Mouse (Mus musculus) hindbrain, embryonic 15.5 days (tissue): ENCODE data around the gene Nfkbib. TPM values are rescaled to one million over a fixed set of nuclear protein-coding genes. Genes with fewer than 3 reads are reported as not detected.

ENCODE experiments used
- ATAC-seq: fragments of 200-750 bp; cut with Nextera tagmentation; 2 replicates; pipeline ENCODE4 v1.8.0; 2017; ENCODE audit warnings: low read depth, moderate number of reproducible peaks, moderate TSS enrichment; ENCODE audit not compliant: low FRiP score
- H3K27ac ChIP-seq: fragments of 300-500 bp; sonication (generic); replicated peaks from 2 replicates; pipeline ENCODE4 v1.5.1; 2015; ENCODE audit warnings: mild to moderate bottlenecking, inconsistent platforms
- H3K27me3 ChIP-seq: fragments of 300-500 bp; sonication (generic); 2 replicates; pipeline ENCODE4 v1.6.1; 2015; ENCODE audit warnings: control low read depth, inconsistent platforms
- H3K36me3 ChIP-seq: fragments of 300-500 bp; sonication (generic); 2 replicates; pipeline ENCODE4 v1.6.1; 2015; ENCODE audit warnings: control low read depth, inconsistent platforms
- H3K4me1 ChIP-seq: fragments of 300-500 bp; sonication (generic); replicated peaks from 2 replicates; pipeline ENCODE4 v1.6.1; 2015; ENCODE audit warnings: control low read depth, inconsistent platforms
- H3K4me2 ChIP-seq: fragments of 300-500 bp; sonication (generic); 2 replicates; pipeline ENCODE4 v1.6.1; 2015; ENCODE audit warnings: moderate library complexity, mild to moderate bottlenecking, inconsistent platforms
- H3K4me3 ChIP-seq: fragments of 300-500 bp; sonication (generic); 2 replicates; pipeline ENCODE4 v1.5.1; 2015; ENCODE audit warnings: mild to moderate bottlenecking, inconsistent platforms
- H3K9ac ChIP-seq: fragments of 300-500 bp; sonication (generic); 2 replicates; pipeline ENCODE4 v1.6.1; 2015; ENCODE audit warnings: inconsistent platforms
- H3K9me3 ChIP-seq: fragments of 300-500 bp; sonication (generic); 2 replicates; pipeline ENCODE4 v1.6.1; 2016; ENCODE audit warnings: control low read depth, inconsistent platforms
- WGBS: fragments of 180-500 bp; shearing (Covaris S2); methylation state at CpG from one replicate; pipeline ENCODE4 v1.1.7; 2015; 5-methylcytosine and 5-hydroxymethylcytosine counted together
- polyA plus RNA-seq: library from polyadenylated mRNA; unstranded; fragments of >200 nt; fragmentation: Nextera tagmentation; extraction: Ambion mirVana; gene quantifications from 2 replicates; pipeline ENCODE4 v1.2.1, GENCODE M21; 2015

Gene Nfkbib
- polyA plus RNA-seq, result 66.3 and 69.0 TPM in 2 replicates

GRCm38 (mm10) chr7:28767462-28767965, at the start of gene Nfkbib:
Gene Nfkbib, minus strand, starts transcription at chr7:28767512.
- no peak within 1 kb of the TSS for H3K27ac ChIP-seq
- peak within 1 kb of the TSS; percentile 58 for H3K4me3 ChIP-seq
- no peaks in the 10 kb centered on the region for H3K9me3 ChIP-seq
- H3K4me2 ChIP-seq, result peak within 1 kb of the TSS; percentile 68
- no peaks in the 10 kb centered on the region for H3K36me3 ChIP-seq
- H3K27me3 ChIP-seq, result no peaks in the 10 kb centered on the region
- ATAC-seq, result no peak
- 68% methylated on average over 7 of the region's 7 CpGs for WGBS
- peaks cover 30% of the 10 kb centered on the region for H3K4me1 ChIP-seq
- peak within 1 kb of the TSS; percentile 64 for H3K9ac ChIP-seq

GRCm38 (mm10) chr7:28816920-28817319, 49.6 kb upstream of the Nfkbib start:
- no peaks in the 10 kb centered on the region for H3K9me3 ChIP-seq
- no peak overlapping the region for H3K4me2 ChIP-seq
- H3K36me3 ChIP-seq, result peaks cover 85% of the 10 kb centered on the region
- H3K27me3 ChIP-seq, result no peaks in the 10 kb centered on the region
- 89% methylated on average over 10 of the region's 10 CpGs for WGBS
- H3K4me1 ChIP-seq, result peaks cover 73% of the 10 kb centered on the region
- no peak for ATAC-seq
- H3K27ac ChIP-seq, result no peak overlapping the region
- no peak overlapping the region for H3K4me3 ChIP-seq
- no peak overlapping the region for H3K9ac ChIP-seq

GRCm38 (mm10) chr7:28816201-28816600, 48.9 kb upstream of the Nfkbib start:
- Histone ChIP-seq H3K27ac (no peak overlapping the region), H3K4me3 (no peak overlapping the region), H3K4me2 (no peak overlapping the region), H3K9ac (no peak overlapping the region), H3K36me3 (peaks cover 79% of the 10 kb centered on the region), H3K4me1 (peaks cover 72% of the 10 kb centered on the region), H3K27me3 (no peaks in the 10 kb centered on the region), H3K9me3 (no peaks in the 10 kb centered on the region)
- no peak for ATAC-seq
- 82% methylated on average over 9 of the region's 9 CpGs for WGBS

- Histone ChIP-seq H3K4me2 (no peak overlapping the region), H3K9ac (no peak overlapping the region), H3K4me1 (peaks cover 63% of the 10 kb centered on the region), H3K27me3 (no peaks in the 10 kb centered on the region), H3K36me3 (peaks cover 69% of the 10 kb centered on the region), H3K9me3 (no peaks in the 10 kb centered on the region), H3K27ac (no peak overlapping the region), H3K4me3 (no peak overlapping the region)
- WGBS, result 92% methylated on average over 9 of the region's 9 CpGs
- ATAC-seq, result no peak
These were observed 47.9 kb upstream of the Nfkbib start for GRCm38 (mm10) chr7:28815230-28815629.

GRCm38 (mm10) chr7:28814306-28815034, 47.2 kb upstream of the Nfkbib start:
- no peak overlapping the region for H3K9ac ChIP-seq
- no peak overlapping the region for H3K4me2 ChIP-seq
- no peak for ATAC-seq
- H3K4me1 ChIP-seq, result peaks cover 55% of the 10 kb centered on the region
- no peaks in the 10 kb centered on the region for H3K9me3 ChIP-seq
- WGBS, result 89% methylated on average over 5 of the region's 5 CpGs
- H3K36me3 ChIP-seq, result peaks cover 61% of the 10 kb centered on the region
- H3K27me3 ChIP-seq, result no peaks in the 10 kb centered on the region
- H3K4me3 ChIP-seq, result no peak overlapping the region
- H3K27ac ChIP-seq, result no peak overlapping the region

GRCm38 (mm10) chr7:28812949-28813348, 45.6 kb upstream of the Nfkbib start:
- Histone ChIP-seq H3K4me1 (peaks cover 60% of the 10 kb centered on the region), H3K9ac (no peak overlapping the region), H3K36me3 (peaks cover 48% of the 10 kb centered on the region), H3K9me3 (no peaks in the 10 kb centered on the region), H3K4me3 (peak overlapping the region; percentile 73; the same call in 1 of the 2 replicates), H3K27ac (no peak overlapping the region; the same call in 1 of the 2 replicates), H3K4me2 (peak overlapping the region; percentile 80), H3K27me3 (no peaks in the 10 kb centered on the region)
- no peak for ATAC-seq
- WGBS, result 82% methylated on average over 5 of the region's 5 CpGs

GRCm38 (mm10) chr7:28812436-28812835, 45.1 kb upstream of the Nfkbib start:
- no peaks in the 10 kb centered on the region for H3K27me3 ChIP-seq
- peaks cover 44% of the 10 kb centered on the region for H3K36me3 ChIP-seq
- no peak overlapping the region for H3K27ac ChIP-seq
- H3K4me1 ChIP-seq, result peaks cover 61% of the 10 kb centered on the region
- no peak for ATAC-seq
- no peaks in the 10 kb centered on the region for H3K9me3 ChIP-seq
- H3K4me3 ChIP-seq, result peak overlapping the region; percentile 73
- H3K9ac ChIP-seq, result peak overlapping the region; percentile 92; the same call in 1 of the 2 replicates
- WGBS, result 77% methylated on average over 4 of the region's 4 CpGs
- peak overlapping the region; percentile 80 for H3K4me2 ChIP-seq

- Histone ChIP-seq H3K9ac (peak overlapping the region; percentile 92), H3K36me3 (peaks cover 37% of the 10 kb centered on the region), H3K27ac (peak overlapping the region; percentile 98), H3K4me1 (peaks cover 55% of the 10 kb centered on the region), H3K4me3 (peak overlapping the region; percentile 73), H3K27me3 (no peaks in the 10 kb centered on the region), H3K9me3 (no peaks in the 10 kb centered on the region), H3K4me2 (peak overlapping the region; percentile 80)
- WGBS, result 17% methylated on average over 7 of the region's 7 CpGs
- no peak for ATAC-seq
These were observed 44.4 kb upstream of the Nfkbib start for GRCm38 (mm10) chr7:28811640-28812275.

- H3K36me3 ChIP-seq, result peaks cover 32% of the 10 kb centered on the region
- WGBS, result under 1% methylated on average over 39 of the region's 40 CpGs
- peaks cover 50% of the 10 kb centered on the region for H3K4me1 ChIP-seq
- H3K9me3 ChIP-seq, result no peaks in the 10 kb centered on the region
- peak overlapping the region; percentile 80 for H3K4me2 ChIP-seq
- ATAC-seq, result no peak
- H3K27me3 ChIP-seq, result no peaks in the 10 kb centered on the region
- peak overlapping the region; percentile 98 for H3K27ac ChIP-seq
- H3K4me3 ChIP-seq, result peak overlapping the region; percentile 73
- peak overlapping the region; percentile 92 for H3K9ac ChIP-seq
These were observed 43.9 kb upstream of the Nfkbib start for GRCm38 (mm10) chr7:28811228-28811627.

GRCm38 (mm10) chr7:28810107-28811066, 43.1 kb upstream of the Nfkbib start:
- H3K4me1 ChIP-seq, result peaks cover 43% of the 10 kb centered on the region
- H3K9me3 ChIP-seq, result no peaks in the 10 kb centered on the region
- H3K9ac ChIP-seq, result peak overlapping the region; percentile 92
- peak overlapping the region; percentile 73 for H3K4me3 ChIP-seq
- H3K36me3 ChIP-seq, result peaks cover 23% of the 10 kb centered on the region
- peak overlapping the region; percentile 86 for H3K4me2 ChIP-seq
- no peaks in the 10 kb centered on the region for H3K27me3 ChIP-seq
- WGBS, result under 1% methylated on average over 70 of the region's 70 CpGs
- ATAC-seq, result peak; percentile 94
- peak overlapping the region; percentile 99 for H3K27ac ChIP-seq

GRCm38 (mm10) chr7:28809401-28810089, 42.2 kb upstream of the Nfkbib start:
- H3K9ac ChIP-seq, result peak overlapping the region; percentile 81
- H3K4me1 ChIP-seq, result peaks cover 37% of the 10 kb centered on the region
- H3K4me2 ChIP-seq, result peak overlapping the region; percentile 86
- H3K36me3 ChIP-seq, result peaks cover 15% of the 10 kb centered on the region
- 2% methylated on average over 35 of the region's 35 CpGs for WGBS
- peak overlapping the region; percentile 73 for H3K4me3 ChIP-seq
- H3K27me3 ChIP-seq, result no peaks in the 10 kb centered on the region
- H3K9me3 ChIP-seq, result no peaks in the 10 kb centered on the region
- ATAC-seq, result peak; percentile 19; the same call in 1 of the 2 replicates
- peak overlapping the region; percentile 99 for H3K27ac ChIP-seq
